Mouse (Mus musculus) olfactory bulb, adult 2 months (tissue): Measurements from ENCODE around the gene Chek2.

Experiments
- CTCF ChIP-seq: fragments of 200-500 bp; IDR thresholded peaks from 2 replicates; pipeline ENCODE4 v1.5.1; 2012; ENCODE audit warnings: low read depth, mild to moderate bottlenecking, low read length, moderate library complexity; ENCODE audit not compliant: insufficient read depth
- POLR2A ChIP-seq: fragments of 200-500 bp; IDR thresholded peaks from 2 replicates; pipeline ENCODE4 v1.6.1; 2012; ENCODE audit warnings: mild to moderate bottlenecking, low read depth, low read length, moderate library complexity; ENCODE audit not compliant: insufficient read depth

- TF ChIP-seq POLR2A, result no peak
- no peak for TF ChIP-seq CTCF
Observed at GRCm38 (mm10) chr5:110808061-110808631, 31.6 kb upstream of the Chek2 start.
